Mouse (Mus musculus): Measurements from ENCODE around the gene Edil3.

- TF ChIP-seq CTCF (IDR thresholded peaks at IDR 0.05; ENCODE audit: control insufficient read depth, insufficient read depth, low read length) = no peak
- no peak for TF ChIP-seq POLR2A (IDR thresholded peaks at IDR 0.05; ENCODE audit: borderline replicate concordance, control insufficient read depth, low read depth, low read length)
Observed at GRCm38 (mm10) chr13:89076212-89076611, 254.9 kb downstream of the Edil3 start.
